Mouse (Mus musculus): ENCODE data around the gene Prkag2. TPM values are rescaled to one million over a fixed set of nuclear protein-coding genes. Genes with fewer than 3 reads are reported as not detected.

The Prkag2 gene
- polyA plus RNA-seq, 1 experiment from 2014 or later = 38.3 TPM

- no peak for TF ChIP-seq CTCF (IDR thresholded peaks at IDR 0.05; ENCODE audit: low read depth)
- Histone ChIP-seq H3K27me3 (replicated peaks; ENCODE audit: control insufficient read depth, insufficient read depth, low read length) (no peaks in the 10 kb centered on the region), H3K9me3 (ENCODE audit: control insufficient read depth) (no peaks in the 10 kb centered on the region), H3K9ac (ENCODE audit: low read depth, low read length) (no peak overlapping the region), H3K36me3 (ENCODE audit: control insufficient read depth, insufficient read depth) (peaks cover 49% of the 10 kb centered on the region), H3K27ac (ENCODE audit: low read depth, low read length) (no peak overlapping the region), H3K4me2 (replicated peaks; ENCODE audit: low read depth) (no peak overlapping the region), H3K4me3 (ENCODE audit: low read depth, low read length) (no peak overlapping the region), H3K4me1 (replicated peaks; ENCODE audit: control insufficient read depth, insufficient read depth, low read length) (no peaks in the 10 kb centered on the region)
- ATAC-seq = no peak
- 79% methylated on average over 6 of the region's 6 CpGs for WGBS
Measured at GRCm38 (mm10) chr5:24873221-24873620, 227.2 kb downstream of the Prkag2 start.

DNA sequence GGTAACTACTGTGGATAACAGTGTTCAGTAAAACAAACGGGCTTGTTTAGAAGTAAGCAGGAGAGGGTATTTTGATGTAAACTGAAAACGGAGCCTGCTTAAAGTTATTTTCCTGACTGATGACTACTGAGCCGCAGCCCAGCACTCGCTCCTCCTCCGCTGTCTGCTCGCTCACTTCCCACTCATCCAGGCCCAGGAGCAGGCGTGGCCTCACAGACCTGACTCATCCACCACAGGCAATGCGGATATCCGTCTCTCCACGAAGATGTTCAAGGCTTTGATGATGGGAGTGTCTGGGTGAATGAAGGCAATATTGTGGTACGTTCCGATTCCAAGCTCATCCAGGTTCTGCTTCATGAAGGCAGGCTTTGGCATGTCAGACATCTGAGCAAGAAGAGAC is 229.2 kb downstream of the Prkag2 start:
- no peaks in the 10 kb centered on the region for H3K4me1 ChIP-seq (replicated peaks; ENCODE audit: control insufficient read depth, insufficient read depth, low read length)
- H3K9me3 ChIP-seq (ENCODE audit: control insufficient read depth) = no peaks in the 10 kb centered on the region
- 75% methylated on average over 12 of the region's 12 CpGs for WGBS
- no peak overlapping the region for H3K4me2 ChIP-seq (replicated peaks; ENCODE audit: low read depth)
- no peaks in the 10 kb centered on the region for H3K27me3 ChIP-seq (replicated peaks; ENCODE audit: control insufficient read depth, insufficient read depth, low read length)
- no peak overlapping the region for H3K9ac ChIP-seq (ENCODE audit: low read depth, low read length)
- peaks cover 53% of the 10 kb centered on the region for H3K36me3 ChIP-seq (ENCODE audit: control insufficient read depth, insufficient read depth)
- H3K27ac ChIP-seq (ENCODE audit: low read depth, low read length) = no peak overlapping the region
- ATAC-seq = no peak
- no peak for TF ChIP-seq CTCF (IDR thresholded peaks at IDR 0.05; ENCODE audit: low read depth)
- no peak overlapping the region for H3K4me3 ChIP-seq (ENCODE audit: low read depth, low read length)

DNA sequence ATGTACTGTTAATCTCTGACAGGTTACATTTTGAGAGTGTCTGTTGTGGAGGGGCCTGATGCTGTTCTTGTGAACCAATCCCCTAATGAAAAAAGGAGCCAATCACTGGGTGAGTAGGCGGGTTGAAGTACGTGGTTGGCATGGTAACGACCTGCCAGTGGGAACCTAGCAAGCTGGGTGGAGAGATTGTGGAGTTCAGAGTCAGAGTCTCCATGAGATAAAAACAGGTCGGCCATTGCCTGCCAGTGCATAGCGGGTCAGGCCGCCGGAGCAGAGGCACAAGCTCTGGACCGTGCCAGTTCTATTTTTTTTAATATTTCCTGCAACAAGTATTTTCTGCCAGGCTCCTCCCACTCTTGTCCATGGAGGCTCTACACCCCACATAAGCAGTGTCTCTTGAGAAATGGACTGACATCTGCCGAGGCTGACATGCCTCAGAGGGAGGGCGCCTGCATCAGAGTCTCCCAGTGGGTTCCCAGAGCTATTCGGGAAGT is 230.6 kb downstream of the Prkag2 start:
- Histone ChIP-seq H3K36me3 (ENCODE audit: control insufficient read depth, insufficient read depth) (peaks cover 44% of the 10 kb centered on the region), H3K4me3 (ENCODE audit: low read depth, low read length) (no peak overlapping the region), H3K4me2 (replicated peaks; ENCODE audit: low read depth) (no peak overlapping the region), H3K27ac (ENCODE audit: low read depth, low read length) (no peak overlapping the region), H3K9ac (ENCODE audit: low read depth, low read length) (no peak overlapping the region), H3K27me3 (replicated peaks; ENCODE audit: control insufficient read depth, insufficient read depth, low read length) (no peaks in the 10 kb centered on the region), H3K9me3 (ENCODE audit: control insufficient read depth) (no peaks in the 10 kb centered on the region), H3K4me1 (replicated peaks; ENCODE audit: control insufficient read depth, insufficient read depth, low read length) (no peaks in the 10 kb centered on the region)
- no peak for TF ChIP-seq CTCF (IDR thresholded peaks at IDR 0.05; ENCODE audit: low read depth)
- 71% methylated on average over 11 of the region's 11 CpGs for WGBS
- no peak for ATAC-seq

DNA sequence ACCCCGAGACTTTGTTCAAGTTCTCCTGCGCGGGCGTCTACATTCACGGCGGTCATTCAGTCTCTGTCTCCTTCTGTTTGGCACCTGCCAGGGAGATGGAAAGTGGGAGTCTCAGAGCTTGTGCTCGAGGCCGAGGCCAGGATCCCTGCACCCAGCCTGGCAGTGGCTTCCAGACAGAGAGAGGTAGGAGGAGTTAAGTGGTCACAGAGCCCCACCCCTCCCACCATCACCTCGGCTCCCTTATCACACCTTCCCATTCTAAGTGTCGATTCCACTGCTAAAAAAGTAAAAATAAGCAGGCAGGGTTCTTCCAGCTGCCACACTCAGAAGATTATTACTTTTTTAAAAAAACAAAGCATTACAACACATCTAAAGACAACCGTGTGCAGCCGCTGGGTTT is 236.6 kb downstream of the Prkag2 start:
- 68% methylated on average over 12 of the region's 12 CpGs for WGBS
- Histone ChIP-seq H3K9me3 (ENCODE audit: control insufficient read depth) (no peaks in the 10 kb centered on the region), H3K36me3 (ENCODE audit: control insufficient read depth, insufficient read depth) (peaks cover 33% of the 10 kb centered on the region), H3K27me3 (replicated peaks; ENCODE audit: control insufficient read depth, insufficient read depth, low read length) (no peaks in the 10 kb centered on the region), H3K27ac (ENCODE audit: low read depth, low read length) (no peak overlapping the region), H3K9ac (ENCODE audit: low read depth, low read length) (no peak overlapping the region), H3K4me2 (replicated peaks; ENCODE audit: low read depth) (no peak overlapping the region), H3K4me1 (replicated peaks; ENCODE audit: control insufficient read depth, insufficient read depth, low read length) (no peaks in the 10 kb centered on the region), H3K4me3 (ENCODE audit: low read depth, low read length) (no peak overlapping the region)
- no peak for ATAC-seq
- TF ChIP-seq CTCF (IDR thresholded peaks at IDR 0.05; ENCODE audit: low read depth) = no peak

DNA sequence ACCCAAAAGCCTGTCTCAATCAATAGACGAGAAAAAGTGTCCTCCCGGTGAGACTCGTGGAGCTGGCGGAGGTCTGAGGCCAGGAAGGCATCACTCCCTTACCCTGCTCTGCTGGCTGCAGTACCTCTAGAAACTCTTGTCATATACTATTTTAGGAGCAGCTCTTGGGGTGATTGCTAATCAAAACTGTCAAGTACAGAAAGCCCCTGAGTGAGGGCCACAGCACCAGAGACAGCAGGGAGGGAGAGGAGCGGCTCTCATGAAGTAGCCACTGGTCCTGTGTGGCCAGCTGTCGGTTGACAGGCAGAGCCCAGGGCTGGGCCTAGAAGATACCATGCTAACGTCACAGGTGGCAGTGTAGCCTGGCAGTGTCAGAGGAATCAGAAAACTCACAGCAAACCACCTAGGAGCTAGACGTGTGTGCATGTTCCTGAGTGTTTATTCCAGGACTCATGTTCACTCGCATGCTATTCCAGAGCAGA is 239.0 kb downstream of the Prkag2 start:
- WGBS = 91% methylated on average over 9 of the region's 9 CpGs
- Histone ChIP-seq H3K36me3 (ENCODE audit: control insufficient read depth, insufficient read depth) (peaks cover 27% of the 10 kb centered on the region), H3K9me3 (ENCODE audit: control insufficient read depth) (no peaks in the 10 kb centered on the region), H3K27me3 (replicated peaks; ENCODE audit: control insufficient read depth, insufficient read depth, low read length) (no peaks in the 10 kb centered on the region), H3K4me2 (replicated peaks; ENCODE audit: low read depth) (no peak overlapping the region), H3K27ac (ENCODE audit: low read depth, low read length) (no peak overlapping the region), H3K9ac (ENCODE audit: low read depth, low read length) (no peak overlapping the region), H3K4me3 (ENCODE audit: low read depth, low read length) (no peak overlapping the region), H3K4me1 (replicated peaks; ENCODE audit: control insufficient read depth, insufficient read depth, low read length) (no peaks in the 10 kb centered on the region)
- ATAC-seq = no peak
- no peak for TF ChIP-seq CTCF (IDR thresholded peaks at IDR 0.05; ENCODE audit: low read depth)

DNA sequence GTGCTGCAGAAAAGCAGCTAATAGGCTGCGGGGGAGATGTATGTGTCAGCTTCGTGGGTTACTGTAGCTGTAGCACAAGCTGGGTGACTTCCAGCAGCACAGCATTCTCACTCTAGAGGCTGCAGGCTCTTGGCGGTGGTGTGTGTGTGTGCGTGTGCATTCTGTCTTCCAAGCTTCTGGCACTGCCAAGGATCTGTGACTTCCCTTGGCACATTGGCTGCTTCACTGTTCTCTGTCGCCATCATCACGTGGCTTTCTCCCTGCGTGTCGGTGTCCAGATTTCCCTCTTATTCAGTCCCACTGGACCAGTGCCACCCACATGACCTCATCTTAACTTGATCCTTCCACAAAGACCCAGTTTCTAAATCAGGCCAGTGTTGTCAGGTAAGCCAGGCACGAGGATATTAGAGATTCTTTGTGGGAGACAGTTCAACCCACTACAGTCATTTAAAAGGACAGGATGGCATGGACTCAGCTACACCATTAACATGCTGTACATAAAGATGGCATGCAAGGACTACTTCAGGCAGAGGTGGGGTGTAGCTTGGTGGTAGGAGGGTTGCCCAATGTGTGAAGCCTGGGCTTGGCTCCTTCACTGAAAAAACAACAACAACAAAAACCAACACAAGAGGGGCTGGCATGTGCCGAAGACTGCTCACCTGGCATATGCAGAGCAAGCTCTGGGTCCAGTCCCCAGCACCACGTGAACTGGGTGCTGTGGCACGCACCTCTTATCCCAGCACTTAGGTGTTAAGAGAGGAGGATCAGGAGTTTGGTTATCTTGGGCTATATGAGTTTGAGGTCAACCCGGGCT is 239.6 kb downstream of the Prkag2 start:
- H3K4me3 ChIP-seq (ENCODE audit: low read depth, low read length) = no peak overlapping the region

More for the DNA sequence above, 239.6 kb downstream of the Prkag2 start:
- peaks cover 24% of the 10 kb centered on the region; the same call in 1 of the 2 replicates for H3K36me3 ChIP-seq (ENCODE audit: control insufficient read depth, insufficient read depth)
- TF ChIP-seq CTCF (IDR thresholded peaks at IDR 0.05; ENCODE audit: low read depth) = no peak
- H3K4me2 ChIP-seq (replicated peaks; ENCODE audit: low read depth) = no peak overlapping the region
- H3K9ac ChIP-seq (ENCODE audit: low read depth, low read length) = no peak overlapping the region
- no peak; the same call in 1 of the 2 replicates for ATAC-seq
- no peak overlapping the region for H3K27ac ChIP-seq (ENCODE audit: low read depth, low read length)
- H3K9me3 ChIP-seq (ENCODE audit: control insufficient read depth) = no peaks in the 10 kb centered on the region
- H3K4me1 ChIP-seq (replicated peaks; ENCODE audit: control insufficient read depth, insufficient read depth, low read length) = no peaks in the 10 kb centered on the region
- 84% methylated on average over 13 of the region's 13 CpGs for WGBS
- no peaks in the 10 kb centered on the region for H3K27me3 ChIP-seq (replicated peaks; ENCODE audit: control insufficient read depth, insufficient read depth, low read length)

All from intestine, postnatal 0 days (tissue).